In genomic region chr2:90677007-90677406, GRCm38 (mm10) we compare ENCODE assay signal across 8 mouse cellular contexts. TPM values are rescaled to one million over a fixed set of nuclear protein-coding genes. Genes with fewer than 3 reads are reported as not detected.
DNase-seq lines count a peak whose midpoint lies in the region; ATAC-seq lines count a peak whose summit lies in the region.

Gene Nup160, plus strand, starts transcription at chr2:90677215.

- WGBS in hindbrain, embryonic 14.5 days: 74% methylated on average over 8 of the region's 8 CpGs

- H3K36me3 ChIP-seq in hindbrain, embryonic 14.5 days (replicated peaks; ENCODE audit: control insufficient read depth, insufficient read depth): 0 out of 2 replicates have a peak, but pooled peaks cover under 1% of the 10 kb centered on the region

- no peak for DNase-seq in gastrocnemius, postnatal 10 days
- no peak for DNase-seq in gastrocnemius, adult 18-20 months (ENCODE audit: low spot score)
- DNase-seq in hindbrain, embryonic 14.5 days (ENCODE audit: low spot score): no peak
- no peak for DNase-seq in urinary bladder, postnatal 14 days (ENCODE audit: low spot score)
- DNase-seq in thymus, postnatal 10 days (ENCODE audit: low spot score in 2 of 2): no peak

- H3K27me3 ChIP-seq in hindbrain, embryonic 14.5 days (ENCODE audit: control insufficient read depth, insufficient read depth, low read length): no peaks in the 10 kb centered on the region

- ATAC-seq in CD4-positive, CD25-positive, alpha-beta regulatory T cell, adult 4 months: no peak
- no peak for ATAC-seq in erythroblast, adult 5-6 weeks (replicated peaks; ENCODE audit: low FRiP score, poor library complexity, severe bottlenecking)
- ATAC-seq in hindbrain, embryonic 14.5 days (ENCODE audit: low FRiP score): no peak
- no peak for ATAC-seq in megakaryocyte, adult 5-6 weeks (ENCODE audit: poor library complexity, severe bottlenecking)

- no peaks in the 10 kb centered on the region for H3K9me3 ChIP-seq in hindbrain, embryonic 14.5 days (ENCODE audit: control insufficient read depth, low read length)

- H3K4me2 ChIP-seq in hindbrain, embryonic 14.5 days (replicated peaks): no peak within 1 kb of the TSS

- peaks cover 12% of the 10 kb centered on the region for H3K4me1 ChIP-seq in hindbrain, embryonic 14.5 days (replicated peaks; ENCODE audit: control insufficient read depth, insufficient read depth, low read length)

- no peak within 1 kb of the TSS for H3K9ac ChIP-seq in hindbrain, embryonic 14.5 days

- H3K4me3 ChIP-seq in hindbrain, embryonic 14.5 days (replicated peaks; ENCODE audit: low read length): no peak within 1 kb of the TSS

- no peak within 1 kb of the TSS for H3K27ac ChIP-seq in hindbrain, embryonic 14.5 days

RNA-seq across cellular contexts. Expression of gene Nup160, which starts in this region (rescaled TPM):
- 10 to 100 TPM; 11.7 to 14.9 TPM for total RNA-seq in gastrocnemius, postnatal 10 days (2021)
- total RNA-seq in gastrocnemius, adult 18-20 months (2021): 1 to 10 TPM; 8.3 to 8.8 TPM
- 10 to 100 TPM; 22.5 to 34.3 TPM for polyA plus RNA-seq in CD4-positive, CD25-positive, alpha-beta regulatory T cell, adult 4 months (2017; shearing (Covaris generic))
- 23.6 and 64.4 TPM in 2 replicates for total RNA-seq in erythroblast, adult 5-6 weeks (2015; ENCODE audit: low replicate concordance)
- total RNA-seq in erythroblast, adult 5-6 weeks (2017; ENCODE audit: low replicate concordance): 23.7 and 37.6 TPM in 2 replicates
- polyA plus RNA-seq in hindbrain, embryonic 14.5 days (2014; fragmentation: Nextera tagmentation; extraction: Ambion mirVana): 27.6 and 29.9 TPM in 2 replicates
- total RNA-seq in megakaryocyte, adult 5-6 weeks (2015): 50.0 and 55.9 TPM in 2 replicates
- total RNA-seq in megakaryocyte, adult 5-6 weeks (2017): 40.3 and 41.6 TPM in 2 replicates
